Mouse (Mus musculus) olfactory bulb, adult 2 months (tissue): ENCODE data around the gene Tgfbi. TPM values are rescaled to one million over a fixed set of nuclear protein-coding genes. Genes with fewer than 3 reads are reported as not detected.

ENCODE experiments used
- H3K27ac ChIP-seq: fragments of 200-500 bp; 2 replicates; pipeline ENCODE4 v1.5.1; 2012; ENCODE audit warnings: low read depth, low read length; ENCODE audit not compliant: insufficient read depth
- H3K4me1 ChIP-seq: fragments of 200-500 bp; 2 replicates; pipeline ENCODE4 v1.6.1; 2012; ENCODE audit warnings: low read length; ENCODE audit not compliant: control insufficient read depth, insufficient read depth
- H3K4me3 ChIP-seq: fragments of 200-500 bp; 2 replicates; pipeline ENCODE4 v1.5.1; 2012; ENCODE audit warnings: mild to moderate bottlenecking, low read depth, low read length, moderate library complexity; ENCODE audit not compliant: insufficient read depth
- CTCF ChIP-seq: fragments of 200-500 bp; IDR thresholded peaks from 2 replicates; pipeline ENCODE4 v1.5.1; 2012; ENCODE audit warnings: low read depth, mild to moderate bottlenecking, low read length, moderate library complexity; ENCODE audit not compliant: insufficient read depth
- POLR2A ChIP-seq: fragments of 200-500 bp; IDR thresholded peaks from 2 replicates; pipeline ENCODE4 v1.6.1; 2012; ENCODE audit warnings: mild to moderate bottlenecking, low read depth, low read length, moderate library complexity; ENCODE audit not compliant: insufficient read depth
- WGBS: fragments of 180-500 bp; shearing (Covaris S2); methylation state at CpG from one replicate; pipeline ENCODE4 v1.1.7; 2018; 5-methylcytosine and 5-hydroxymethylcytosine counted together
- polyA plus RNA-seq: library from polyadenylated mRNA; stranded (reverse); fragments of >200 nt; gene quantifications from 2 replicates; pipeline ENCODE4 v1.2.4, GENCODE M21; 2012; ENCODE audit warnings: low replicate concordance; ENCODE audit not compliant: missing spikeins, insufficient read depth, insufficient read length

Tgfbi gene
- polyA plus RNA-seq, 1 experiment: not detected

- 76% methylated on average over 7 of the region's 7 CpGs for WGBS
- H3K27ac ChIP-seq: no peak overlapping the region
- H3K4me1 ChIP-seq: peaks cover 15% of the 10 kb centered on the region; the same call in 1 of the 2 replicates
- no peak overlapping the region for H3K4me3 ChIP-seq
- no peak for TF ChIP-seq POLR2A
- no peak for TF ChIP-seq CTCF
These were observed 74.0 kb downstream of the Tgfbi start for GRCm38 (mm10) chr13:56683306-56683705.

Other genes with a start within 250 kb of the Tgfbi start
- not detected in 2 replicates for gene Gm3045, start 182.9 kb upstream of the Tgfbi start, polyA plus RNA-seq
- gene Slc25a48, start 171.2 kb upstream of the Tgfbi start, polyA plus RNA-seq: not detected in 2 replicates
- gene Il9, start 127.3 kb upstream of the Tgfbi start, polyA plus RNA-seq: not detected in 2 replicates
- not detected in 2 replicates for gene Fbxl21, start 87.1 kb upstream of the Tgfbi start, polyA plus RNA-seq
- gene Lect2, start 61.0 kb upstream of the Tgfbi start, polyA plus RNA-seq: not detected in 2 replicates
- not detected in 2 replicates for gene Smad5, start 93.5 kb downstream of the Tgfbi start, polyA plus RNA-seq
- not detected in 2 replicates for gene Gm45623, start 144.3 kb downstream of the Tgfbi start, polyA plus RNA-seq